Mouse (Mus musculus) hindbrain, embryonic 14.5 days (tissue): ENCODE measurements at regions not wholly inside any gene's neighbourhood (a gene's known extent, or its start where the extent isn't known, plus 50 kb on each side); places are given as distances from the start of the nearest gene placed in this dataset.
"Not testable (repeated sequence)": the region's sequence is repeated elsewhere in the genome, so short reads cannot be mapped to it uniquely, and the experiment has no call there.

ENCODE experiments used
- ATAC-seq: fragments of 200-750 bp; cut with Nextera tagmentation; 2 replicates; pipeline ENCODE4 v1.8.0; 2017; ENCODE audit warnings: moderate number of reproducible peaks, mild to moderate bottlenecking, moderate TSS enrichment, moderate library complexity; ENCODE audit not compliant: low FRiP score
- DNase-seq: peaks from one replicate; pipeline ENCODE4 v3.0.0-alpha.2; 2015; ENCODE audit warnings: low spot score
- H3K27ac ChIP-seq: fragments of 300-500 bp; sonication (generic); 2 replicates; pipeline ENCODE4 v1.5.1; 2014; ENCODE audit warnings: mild to moderate bottlenecking, moderate library complexity
- H3K27me3 ChIP-seq: fragments of 300-500 bp; sonication (generic); 2 replicates; pipeline ENCODE4 v1.6.1; 2014; ENCODE audit warnings: mild to moderate bottlenecking, low read length, mixed read lengths; ENCODE audit not compliant: control insufficient read depth, insufficient read depth
- H3K36me3 ChIP-seq: fragments of 300-500 bp; sonication (generic); replicated peaks from 2 replicates; pipeline ENCODE4 v1.6.1; 2014; ENCODE audit not compliant: control insufficient read depth, insufficient read depth
- H3K4me1 ChIP-seq: fragments of 300-500 bp; sonication (generic); replicated peaks from 2 replicates; pipeline ENCODE4 v1.6.1; 2014; ENCODE audit warnings: antibody characterized with exemption, low read length, mixed read lengths; ENCODE audit not compliant: control insufficient read depth, insufficient read depth
- H3K4me2 ChIP-seq: fragments of 300-500 bp; sonication (generic); replicated peaks from 2 replicates; pipeline ENCODE4 v1.6.1; 2014; ENCODE audit warnings: mild to moderate bottlenecking, moderate library complexity
- H3K4me3 ChIP-seq: fragments of 300-500 bp; sonication (generic); replicated peaks from 2 replicates; pipeline ENCODE4 v1.5.1; 2014; ENCODE audit warnings: mild to moderate bottlenecking, low read length
- H3K9ac ChIP-seq: fragments of 300-500 bp; sonication (generic); 2 replicates; pipeline ENCODE4 v1.6.1; 2014
- H3K9me3 ChIP-seq: fragments of 300-500 bp; sonication (generic); 2 replicates; pipeline ENCODE4 v1.6.1; 2016; ENCODE audit warnings: low read length; ENCODE audit not compliant: control insufficient read depth
- WGBS: fragments of 180-500 bp; shearing (Covaris S2); extraction: QIAGEN DNeasy Blood & Tissue Kit; methylation state at CpG from one replicate; pipeline ENCODE4 v1.1.7; 2014; 5-methylcytosine and 5-hydroxymethylcytosine counted together

DNA sequence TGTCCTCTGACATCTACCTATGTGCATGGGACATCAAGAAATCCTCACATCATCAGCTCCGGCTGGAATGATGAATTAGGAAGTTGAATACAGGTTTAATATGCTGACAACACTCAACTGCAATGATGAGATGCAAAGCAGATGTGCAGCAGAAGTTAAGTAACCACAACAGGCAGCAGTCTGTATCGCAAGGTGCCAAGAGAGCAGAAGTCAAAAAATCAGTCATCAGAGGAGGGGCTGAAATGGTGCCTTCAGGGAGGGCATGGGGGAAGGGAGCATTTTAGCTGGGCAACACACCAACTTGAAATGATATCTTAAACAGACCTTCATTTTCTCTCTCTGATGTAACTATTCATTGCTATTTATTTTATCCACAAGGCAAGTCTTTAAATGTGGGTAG, 152.3 kb upstream of the Fundc1 start:
- DNase-seq (no peak), ATAC-seq (no peak)
- no peaks in the 10 kb centered on the region for H3K36me3 ChIP-seq
- H3K4me2 ChIP-seq, result no peak overlapping the region
- H3K27me3 ChIP-seq, result no peaks in the 10 kb centered on the region
- no peak overlapping the region for H3K4me3 ChIP-seq
- WGBS, result 86% methylated on average over 2 of the region's 2 CpGs
- H3K9ac ChIP-seq, result no peak overlapping the region
- no peaks in the 10 kb centered on the region; the same call in 1 of the 2 replicates for H3K4me1 ChIP-seq
- no peaks in the 10 kb centered on the region for H3K9me3 ChIP-seq
- no peak overlapping the region for H3K27ac ChIP-seq

GRCm38 (mm10) chrX:17721866-17722625, 149.9 kb upstream of the Fundc1 start:
- H3K4me2 ChIP-seq, H3K4me3 ChIP-seq, DNase-seq, H3K27me3 ChIP-seq, H3K9me3 ChIP-seq, H3K9ac ChIP-seq, H3K4me1 ChIP-seq, ATAC-seq, H3K36me3 ChIP-seq, H3K27ac ChIP-seq: not testable (repeated sequence)
- 75% methylated on average over 6 of the region's 6 CpGs for WGBS

GRCm38 (mm10) chrX:17714534-17714933, 142.4 kb upstream of the Fundc1 start:
- Histone ChIP-seq H3K4me2 (no peak overlapping the region), H3K9ac (no peak overlapping the region), H3K27me3 (no peaks in the 10 kb centered on the region), H3K9me3 (no peaks in the 10 kb centered on the region), H3K4me3 (no peak overlapping the region), H3K27ac (no peak overlapping the region), H3K36me3 (no peaks in the 10 kb centered on the region), H3K4me1 (no peaks in the 10 kb centered on the region)
- DNase-seq (no peak), ATAC-seq (no peak)
- 86% methylated on average over 1 of the region's 1 CpGs for WGBS

GRCm38 (mm10) chrX:17712919-17713318, 140.8 kb upstream of the Fundc1 start:
- DNase-seq, result no peak
- H3K9ac ChIP-seq, result no peak overlapping the region
- WGBS, result 54% methylated on average over 2 of the region's 2 CpGs
- no peak for ATAC-seq
- no peaks in the 10 kb centered on the region for H3K27me3 ChIP-seq
- no peak overlapping the region for H3K4me3 ChIP-seq
- H3K36me3 ChIP-seq, result no peaks in the 10 kb centered on the region
- H3K9me3 ChIP-seq, result no peaks in the 10 kb centered on the region
- no peak overlapping the region for H3K4me2 ChIP-seq
- no peak overlapping the region for H3K27ac ChIP-seq
- no peaks in the 10 kb centered on the region for H3K4me1 ChIP-seq

DNA sequence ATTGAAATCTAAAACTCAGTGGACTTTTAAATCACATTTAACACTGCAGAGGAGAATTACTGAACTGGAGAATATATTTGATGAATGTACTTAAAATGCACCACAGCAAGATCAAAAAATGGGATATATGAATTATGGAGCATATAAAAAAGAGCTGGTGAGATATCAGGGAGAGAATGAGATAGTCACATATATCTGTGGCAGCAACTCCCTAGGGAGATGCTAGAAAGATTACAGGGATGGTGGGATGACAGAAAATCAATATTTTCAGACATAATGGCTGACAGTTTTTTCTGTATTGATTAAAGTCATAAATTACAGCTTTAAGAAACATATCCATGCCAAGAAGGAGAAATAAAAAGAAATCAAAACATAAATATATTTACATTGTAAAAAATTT, 140.3 kb upstream of the Fundc1 start:
- Histone ChIP-seq H3K27me3 (no peaks in the 10 kb centered on the region), H3K4me3 (no peak overlapping the region), H3K4me2 (no peak overlapping the region), H3K9me3 (no peaks in the 10 kb centered on the region), H3K27ac (no peak overlapping the region), H3K36me3 (no peaks in the 10 kb centered on the region), H3K4me1 (no peaks in the 10 kb centered on the region), H3K9ac (no peak overlapping the region)
- ATAC-seq, result no peak
- no peak for DNase-seq
